20 mouse cellular contexts compared by ENCODE assay signal in genomic region chr10:43357884-43358283, GRCm38 (mm10).
A peak's percentile ranks its signal among the peaks of the same experiment; 100 is the strongest.
DNase-seq lines count a peak whose midpoint lies in the region; ATAC-seq lines count a peak whose summit lies in the region.
"Had no signal": no experiment of that assay in that cellular context is flagged by ENCODE, and none has a peak within 500 bp of the region (broad histone marks: within the 10 kb centered on the region; RNA-seq: fewer than 3 reads in every experiment).

No protein-coding gene starts in this region.

- ATAC-seq in heart, embryonic 11.5 days (replicated peaks; ENCODE audit: insufficient number of reproducible peaks, low FRiP score, low TSS enrichment), result no peak
- ATAC-seq in liver, embryonic 16.5 days (ENCODE audit: low read depth), result peak; percentile 63
- no peak for ATAC-seq in forebrain, embryonic 11.5 days (replicated peaks; ENCODE audit: low FRiP score)
- ATAC-seq: CD4-positive, CD25-positive, alpha-beta regulatory T cell, adult 4 months; forebrain, embryonic 16.5 days; hindbrain, embryonic 16.5 days had no signal

- no peaks in the 10 kb centered on the region for H3K27me3 ChIP-seq in heart, embryonic 11.5 days (ENCODE audit: control insufficient read depth, insufficient read depth, low read length)
- no peaks in the 10 kb centered on the region for H3K27me3 ChIP-seq in liver, embryonic 16.5 days (ENCODE audit: control insufficient read depth, insufficient read depth, low read depth, low read length)
- no peaks in the 10 kb centered on the region for H3K27me3 ChIP-seq in forebrain, embryonic 11.5 days (ENCODE audit: control insufficient read depth, insufficient read depth, low read length)
- H3K27me3 ChIP-seq: embryonic facial prominence, embryonic 15.5 days; forebrain, embryonic 12.5 days; heart, embryonic 13.5 days had no signal

- no peak overlapping the region for H3K4me3 ChIP-seq in heart, embryonic 11.5 days (ENCODE audit: low read depth, low read length)
- no peak overlapping the region for H3K4me3 ChIP-seq in liver, embryonic 16.5 days (ENCODE audit: low read depth, low read length)
- no peak overlapping the region for H3K4me3 ChIP-seq in forebrain, embryonic 11.5 days (ENCODE audit: low read depth, low read length)
- H3K4me3 ChIP-seq: embryonic facial prominence, embryonic 15.5 days; forebrain, embryonic 12.5 days; heart, embryonic 13.5 days had no signal

- no peak overlapping the region for H3K27ac ChIP-seq in heart, embryonic 11.5 days (ENCODE audit: low read depth, low read length)
- no peak overlapping the region for H3K27ac ChIP-seq in liver, embryonic 16.5 days (ENCODE audit: low read length)
- H3K27ac ChIP-seq in forebrain, embryonic 11.5 days (ENCODE audit: low read depth, low read length), result no peak overlapping the region
- H3K27ac ChIP-seq: embryonic facial prominence, embryonic 15.5 days; forebrain, embryonic 12.5 days; heart, embryonic 13.5 days had no signal

- no peak overlapping the region for H3K4me2 ChIP-seq in heart, embryonic 11.5 days
- H3K4me2 ChIP-seq in liver, embryonic 16.5 days (ENCODE audit: low read depth, low read length), result no peak overlapping the region
- no peak overlapping the region for H3K4me2 ChIP-seq in forebrain, embryonic 11.5 days (ENCODE audit: low read depth, low read length, severe bottlenecking)
- H3K4me2 ChIP-seq: embryonic facial prominence, embryonic 15.5 days; forebrain, embryonic 12.5 days; heart, embryonic 13.5 days had no signal

- H3K4me1 ChIP-seq in heart, embryonic 11.5 days (ENCODE audit: control insufficient read depth, insufficient read depth, low read length), result no peaks in the 10 kb centered on the region
- no peaks in the 10 kb centered on the region for H3K4me1 ChIP-seq in liver, embryonic 16.5 days (ENCODE audit: control insufficient read depth, low read depth, low read length)
- H3K4me1 ChIP-seq in forebrain, embryonic 11.5 days (replicated peaks; ENCODE audit: control insufficient read depth, insufficient read depth, low read length), result no peaks in the 10 kb centered on the region
- H3K4me1 ChIP-seq: embryonic facial prominence, embryonic 15.5 days; forebrain, embryonic 12.5 days; heart, embryonic 13.5 days had no signal

- WGBS in heart, embryonic 11.5 days (ENCODE audit: insufficient replicate concordance), result 64% methylated on average over 4 of the region's 4 CpGs
- WGBS in liver, embryonic 16.5 days (ENCODE audit: insufficient replicate concordance), result 57% methylated on average over 4 of the region's 4 CpGs
- WGBS in forebrain, embryonic 11.5 days, result 52% methylated on average over 4 of the region's 4 CpGs

- H3K9ac ChIP-seq in heart, embryonic 11.5 days (ENCODE audit: low read depth, low read length), result no peak overlapping the region
- no peak overlapping the region for H3K9ac ChIP-seq in liver, embryonic 16.5 days (ENCODE audit: low read depth, low read length)
- no peak overlapping the region for H3K9ac ChIP-seq in forebrain, embryonic 11.5 days (ENCODE audit: low read length)
- H3K9ac ChIP-seq: embryonic facial prominence, embryonic 15.5 days; forebrain, embryonic 12.5 days; heart, embryonic 13.5 days had no signal

- DNase-seq in adrenal gland, adult 2 months, result peak; percentile 17
- no peak for DNase-seq in adrenal gland, postnatal 25 days
- peak; percentile 22 for DNase-seq in heart, adult 11 months
- no peak for DNase-seq in liver
- DNase-seq in right cerebral cortex, postnatal 25 days, result no peak
- DNase-seq in forebrain, embryonic 11.5 days (ENCODE audit: low spot score), result no peak
- DNase-seq: B cell, adult 2 months; cerebellum, adult 8-10 months; cerebellum, postnatal 14 days; gastrocnemius, postnatal 14 days; heart, postnatal 36 days had no signal

- no peaks in the 10 kb centered on the region for H3K9me3 ChIP-seq in heart, embryonic 11.5 days (replicated peaks; ENCODE audit: control insufficient read depth, low read length)
- H3K9me3 ChIP-seq in liver, embryonic 16.5 days (replicated peaks; ENCODE audit: control insufficient read depth, low read length), result no peaks in the 10 kb centered on the region
- no peaks in the 10 kb centered on the region for H3K9me3 ChIP-seq in forebrain, embryonic 11.5 days (ENCODE audit: control insufficient read depth, low read length)
- H3K9me3 ChIP-seq: embryonic facial prominence, embryonic 15.5 days; forebrain, embryonic 12.5 days; G1E; heart, embryonic 13.5 days had no signal

- H3K36me3 ChIP-seq in heart, embryonic 11.5 days (ENCODE audit: control insufficient read depth, insufficient read depth, low read length), result no peaks in the 10 kb centered on the region
- no peaks in the 10 kb centered on the region for H3K36me3 ChIP-seq in liver, embryonic 16.5 days (ENCODE audit: control insufficient read depth, insufficient read depth)
- H3K36me3 ChIP-seq in forebrain, embryonic 11.5 days (ENCODE audit: control insufficient read depth, insufficient read depth, low read length), result no peaks in the 10 kb centered on the region
- H3K36me3 ChIP-seq: embryonic facial prominence, embryonic 15.5 days; forebrain, embryonic 12.5 days; heart, embryonic 13.5 days had no signal

Comparison
In these comparisons a context has a peak if more than half of its experiments do, and no peak if none do; other contexts are left out.
1. DNase-seq: peak in adrenal gland, adult 2 months (single experiment) and heart, adult 11 months (single experiment); none in adrenal gland, postnatal 25 days (single experiment), liver (single experiment), right cerebral cortex, postnatal 25 days (single experiment) and forebrain, embryonic 11.5 days (single experiment).